Mouse (Mus musculus): ENCODE data around the gene Chkb. TPM values are rescaled to one million over a fixed set of nuclear protein-coding genes. Genes with fewer than 3 reads are reported as not detected.
A peak's percentile ranks its signal among the peaks of the same experiment; 100 is the strongest.

The Chkb gene
- polyA plus RNA-seq, 1 experiment from 2014 or later = 46.5 TPM

- Histone ChIP-seq H3K9ac (replicated peaks; ENCODE audit: low read length) (no peak overlapping the region), H3K27ac (replicated peaks; ENCODE audit: low read depth, low read length) (no peak overlapping the region), H3K4me3 (ENCODE audit: low read depth, low read length) (no peak overlapping the region), H3K4me2 (ENCODE audit: low read depth, low read length) (no peak overlapping the region), H3K27me3 (ENCODE audit: control insufficient read depth, insufficient read depth, low read length) (no peaks in the 10 kb centered on the region), H3K36me3 (replicated peaks; ENCODE audit: control insufficient read depth, insufficient read depth, low read depth, low read length) (no peaks in the 10 kb centered on the region), H3K9me3 (replicated peaks; ENCODE audit: control insufficient read depth, low read length) (no peaks in the 10 kb centered on the region), H3K4me1 (ENCODE audit: control insufficient read depth, insufficient read depth, low read length) (no peaks in the 10 kb centered on the region)
- no peak for ATAC-seq (replicated peaks; ENCODE audit: insufficient number of reproducible peaks, low FRiP score, low TSS enrichment, low read depth)
- WGBS = 36% methylated on average over 12 of the region's 12 CpGs
- no peak for DNase-seq (ENCODE audit: low spot score)
These were observed 42.6 kb downstream of the Chkb start for GRCm38 (mm10) chr15:89387127-89387526.

GRCm38 (mm10) chr15:89384617-89385016, 45.1 kb downstream of the Chkb start, which contains the start of gene Klhdc7b:
Gene Klhdc7b, plus strand, starts transcription at chr15:89384917.
- Histone ChIP-seq H3K4me3 (ENCODE audit: low read depth, low read length) (no peak within 1 kb of the TSS), H3K9ac (replicated peaks; ENCODE audit: low read length) (no peak within 1 kb of the TSS), H3K4me2 (ENCODE audit: low read depth, low read length) (no peak within 1 kb of the TSS), H3K36me3 (replicated peaks; ENCODE audit: control insufficient read depth, insufficient read depth, low read depth, low read length) (no peaks in the 10 kb centered on the region), H3K27ac (replicated peaks; ENCODE audit: low read depth, low read length) (no peak within 1 kb of the TSS), H3K27me3 (ENCODE audit: control insufficient read depth, insufficient read depth, low read length) (peaks cover 5% of the 10 kb centered on the region), H3K4me1 (ENCODE audit: control insufficient read depth, insufficient read depth, low read length) (no peaks in the 10 kb centered on the region), H3K9me3 (replicated peaks; ENCODE audit: control insufficient read depth, low read length) (no peaks in the 10 kb centered on the region)
- DNase-seq (ENCODE audit: low spot score) (no peak), ATAC-seq (replicated peaks; ENCODE audit: insufficient number of reproducible peaks, low FRiP score, low TSS enrichment, low read depth) (no peak)
- WGBS = 84% methylated on average over 7 of the region's 7 CpGs

GRCm38 (mm10) chr15:89379429-89379828, 50.3 kb downstream of the Chkb start:
- DNase-seq (ENCODE audit: low spot score) (no peak), ATAC-seq (replicated peaks; ENCODE audit: insufficient number of reproducible peaks, low FRiP score, low TSS enrichment, low read depth) (no peak)
- Histone ChIP-seq H3K9me3 (replicated peaks; ENCODE audit: control insufficient read depth, low read length) (no peaks in the 10 kb centered on the region), H3K4me1 (ENCODE audit: control insufficient read depth, insufficient read depth, low read length) (peaks cover 4% of the 10 kb centered on the region; the same call in 1 of the 2 replicates), H3K27ac (replicated peaks; ENCODE audit: low read depth, low read length) (no peak overlapping the region), H3K4me2 (ENCODE audit: low read depth, low read length) (peak overlapping the region; percentile 49; the same call in 1 of the 2 replicates), H3K4me3 (ENCODE audit: low read depth, low read length) (peak overlapping the region; percentile 30), H3K36me3 (replicated peaks; ENCODE audit: control insufficient read depth, insufficient read depth, low read depth, low read length) (no peaks in the 10 kb centered on the region), H3K27me3 (ENCODE audit: control insufficient read depth, insufficient read depth, low read length) (peaks cover 35% of the 10 kb centered on the region), H3K9ac (replicated peaks; ENCODE audit: low read length) (no peak overlapping the region)
- WGBS = 16% methylated on average over 10 of the region's 10 CpGs

GRCm38 (mm10) chr15:89378831-89379401, 50.8 kb downstream of the Chkb start, which contains the start of gene Odf3b:
Gene Odf3b, minus strand, starts transcription at chr15:89379282.
- Histone ChIP-seq H3K9me3 (replicated peaks; ENCODE audit: control insufficient read depth, low read length) (no peaks in the 10 kb centered on the region), H3K9ac (replicated peaks; ENCODE audit: low read length) (no peak within 1 kb of the TSS; the same call in 1 of the 2 replicates), H3K27me3 (ENCODE audit: control insufficient read depth, insufficient read depth, low read length) (peaks cover 35% of the 10 kb centered on the region), H3K4me3 (ENCODE audit: low read depth, low read length) (peak within 1 kb of the TSS; percentile 30), H3K4me2 (ENCODE audit: low read depth, low read length) (peak within 1 kb of the TSS; percentile 49), H3K36me3 (replicated peaks; ENCODE audit: control insufficient read depth, insufficient read depth, low read depth, low read length) (no peaks in the 10 kb centered on the region), H3K4me1 (ENCODE audit: control insufficient read depth, insufficient read depth, low read length) (peaks cover 4% of the 10 kb centered on the region; the same call in 1 of the 2 replicates), H3K27ac (replicated peaks; ENCODE audit: low read depth, low read length) (no peak within 1 kb of the TSS)
- DNase-seq (ENCODE audit: low spot score) (peak; percentile 33), ATAC-seq (replicated peaks; ENCODE audit: insufficient number of reproducible peaks, low FRiP score, low TSS enrichment, low read depth) (no peak)
- WGBS = under 1% methylated on average over 29 of the region's 33 CpGs

- Histone ChIP-seq H3K4me1 (ENCODE audit: control insufficient read depth, insufficient read depth, low read length) (peaks cover 4% of the 10 kb centered on the region; the same call in 1 of the 2 replicates), H3K9ac (replicated peaks; ENCODE audit: low read length) (no peak overlapping the region), H3K4me3 (ENCODE audit: low read depth, low read length) (peak overlapping the region; percentile 30), H3K27ac (replicated peaks; ENCODE audit: low read depth, low read length) (no peak overlapping the region), H3K27me3 (ENCODE audit: control insufficient read depth, insufficient read depth, low read length) (peaks cover 35% of the 10 kb centered on the region), H3K36me3 (replicated peaks; ENCODE audit: control insufficient read depth, insufficient read depth, low read depth, low read length) (no peaks in the 10 kb centered on the region), H3K9me3 (replicated peaks; ENCODE audit: control insufficient read depth, low read length) (no peaks in the 10 kb centered on the region), H3K4me2 (ENCODE audit: low read depth, low read length) (peak overlapping the region; percentile 49)
- 12% methylated on average over 41 of the region's 46 CpGs for WGBS
- no peak for ATAC-seq (replicated peaks; ENCODE audit: insufficient number of reproducible peaks, low FRiP score, low TSS enrichment, low read depth)
- DNase-seq (ENCODE audit: low spot score) = no peak
These were observed 51.5 kb downstream of the Chkb start for GRCm38 (mm10) chr15:89377938-89378828.

GRCm38 (mm10) chr15:89377362-89377761, 52.3 kb downstream of the Chkb start:
- H3K27me3 ChIP-seq (ENCODE audit: control insufficient read depth, insufficient read depth, low read length) = peaks cover 35% of the 10 kb centered on the region
- H3K4me2 ChIP-seq (ENCODE audit: low read depth, low read length) = peak overlapping the region; percentile 16; the same call in 1 of the 2 replicates
- H3K27ac ChIP-seq (replicated peaks; ENCODE audit: low read depth, low read length) = no peak overlapping the region
- ATAC-seq (replicated peaks; ENCODE audit: insufficient number of reproducible peaks, low FRiP score, low TSS enrichment, low read depth) = no peak
- no peak overlapping the region for H3K9ac ChIP-seq (replicated peaks; ENCODE audit: low read length)
- H3K4me1 ChIP-seq (ENCODE audit: control insufficient read depth, insufficient read depth, low read length) = peaks cover 4% of the 10 kb centered on the region; the same call in 1 of the 2 replicates
- H3K9me3 ChIP-seq (replicated peaks; ENCODE audit: control insufficient read depth, low read length) = no peaks in the 10 kb centered on the region
- WGBS = 1% methylated on average over 18 of the region's 18 CpGs
- H3K36me3 ChIP-seq (replicated peaks; ENCODE audit: control insufficient read depth, insufficient read depth, low read depth, low read length) = no peaks in the 10 kb centered on the region
- H3K4me3 ChIP-seq (ENCODE audit: low read depth, low read length) = no peak overlapping the region
- peak; percentile 12 for DNase-seq (ENCODE audit: low spot score)

GRCm38 (mm10) chr15:89376957-89377356, 52.8 kb downstream of the Chkb start, which contains the start of gene Tymp:
Gene Tymp, minus strand, starts transcription at chr15:89377039.
- Histone ChIP-seq H3K36me3 (replicated peaks; ENCODE audit: control insufficient read depth, insufficient read depth, low read depth, low read length) (peaks cover 2% of the 10 kb centered on the region; the same call in 1 of the 2 replicates), H3K27me3 (ENCODE audit: control insufficient read depth, insufficient read depth, low read length) (peaks cover 35% of the 10 kb centered on the region), H3K4me2 (ENCODE audit: low read depth, low read length) (peak within 1 kb of the TSS; percentile 16; the same call in 1 of the 2 replicates), H3K9me3 (replicated peaks; ENCODE audit: control insufficient read depth, low read length) (no peaks in the 10 kb centered on the region), H3K9ac (replicated peaks; ENCODE audit: low read length) (no peak within 1 kb of the TSS), H3K4me1 (ENCODE audit: control insufficient read depth, insufficient read depth, low read length) (peaks cover 4% of the 10 kb centered on the region; the same call in 1 of the 2 replicates), H3K4me3 (ENCODE audit: low read depth, low read length) (no peak within 1 kb of the TSS), H3K27ac (replicated peaks; ENCODE audit: low read depth, low read length) (no peak within 1 kb of the TSS)
- 14% methylated on average over 16 of the region's 16 CpGs for WGBS
- peak; percentile 3 for DNase-seq (ENCODE audit: low spot score)
- no peak for ATAC-seq (replicated peaks; ENCODE audit: insufficient number of reproducible peaks, low FRiP score, low TSS enrichment, low read depth)
